Comparison of ENCODE assay signal across 8 mouse cellular contexts in genomic region chr7:3411160-3411941, GRCm38 (mm10). TPM values are rescaled to one million over a fixed set of nuclear protein-coding genes. Genes with fewer than 3 reads are reported as not detected.
DNase-seq lines count a peak whose midpoint lies in the region; ATAC-seq and TF ChIP-seq lines count a peak whose summit lies in the region.

No protein-coding gene starts in this region.

- ATAC-seq in heart, embryonic 13.5 days (ENCODE audit: extremely low read depth, insufficient number of reproducible peaks, low FRiP score, low TSS enrichment) = peak; percentile 64; the same call in 1 of the 2 replicates
- ATAC-seq in hindbrain, postnatal 0 days = peak; percentile 94
- ATAC-seq in liver, embryonic 12.5 days = peak; percentile 61
- ATAC-seq in neural tube, embryonic 14.5 days (ENCODE audit: low read depth) = peak; percentile 91
- ATAC-seq in erythroblast, adult 5-6 weeks (replicated peaks; ENCODE audit: low FRiP score, poor library complexity, severe bottlenecking) = no peak

- H3K27me3 ChIP-seq in heart, embryonic 13.5 days (replicated peaks) = peaks cover 74% of the 10 kb centered on the region
- 0 out of 2 replicates have a peak, but pooled peaks cover 15% of the 10 kb centered on the region for H3K27me3 ChIP-seq in hindbrain, postnatal 0 days (ENCODE audit: insufficient read depth, low read length)
- H3K27me3 ChIP-seq in liver, embryonic 12.5 days (replicated peaks) = peaks cover 67% of the 10 kb centered on the region
- peaks cover 26% of the 10 kb centered on the region for H3K27me3 ChIP-seq in neural tube, embryonic 14.5 days (ENCODE audit: control insufficient read depth, insufficient read depth, low read length)

- H3K9me3 ChIP-seq in heart, embryonic 13.5 days = no peaks in the 10 kb centered on the region
- no peaks in the 10 kb centered on the region for H3K9me3 ChIP-seq in hindbrain, postnatal 0 days (ENCODE audit: low read length)
- H3K9me3 ChIP-seq in liver, embryonic 12.5 days (replicated peaks) = no peaks in the 10 kb centered on the region
- H3K9me3 ChIP-seq in neural tube, embryonic 14.5 days (ENCODE audit: control insufficient read depth, low read length) = no peaks in the 10 kb centered on the region

- intact Hi-C loops in heart, postnatal 14 days (cut with DNase I) = no loop called here

- no peak overlapping the region for H3K27ac ChIP-seq in heart, embryonic 13.5 days (replicated peaks)
- H3K27ac ChIP-seq in hindbrain, postnatal 0 days = no peak overlapping the region
- H3K27ac ChIP-seq in liver, embryonic 12.5 days = no peak overlapping the region
- no peak overlapping the region for H3K27ac ChIP-seq in neural tube, embryonic 14.5 days (ENCODE audit: low read depth, low read length)

- peak overlapping the region; percentile 48 for H3K4me3 ChIP-seq in heart, embryonic 13.5 days
- peak overlapping the region; percentile 45 for H3K4me3 ChIP-seq in hindbrain, postnatal 0 days (ENCODE audit: low read length)
- peak overlapping the region; percentile 28 for H3K4me3 ChIP-seq in liver, embryonic 12.5 days
- H3K4me3 ChIP-seq in neural tube, embryonic 14.5 days (ENCODE audit: low read depth, low read length) = peak overlapping the region; percentile 31

- H3K9ac ChIP-seq in heart, embryonic 13.5 days = 0 out of 2 replicates have a peak overlapping the region, but pooled peaks have one; percentile 50
- peak overlapping the region; percentile 43; the same call in 1 of the 2 replicates for H3K9ac ChIP-seq in hindbrain, postnatal 0 days (replicated peaks; ENCODE audit: low read length)
- no peak overlapping the region for H3K9ac ChIP-seq in liver, embryonic 12.5 days
- peak overlapping the region; percentile 39; the same call in 1 of the 2 replicates for H3K9ac ChIP-seq in neural tube, embryonic 14.5 days (replicated peaks; ENCODE audit: low read depth, low read length)

- no peaks in the 10 kb centered on the region for H3K36me3 ChIP-seq in heart, embryonic 13.5 days
- no peaks in the 10 kb centered on the region for H3K36me3 ChIP-seq in hindbrain, postnatal 0 days (ENCODE audit: insufficient read depth, low read length)
- H3K36me3 ChIP-seq in liver, embryonic 12.5 days = no peaks in the 10 kb centered on the region
- H3K36me3 ChIP-seq in neural tube, embryonic 14.5 days (ENCODE audit: control insufficient read depth, insufficient read depth, low read length) = no peaks in the 10 kb centered on the region

- H3K4me2 ChIP-seq in heart, embryonic 13.5 days = peak overlapping the region; percentile 75
- H3K4me2 ChIP-seq in hindbrain, postnatal 0 days (ENCODE audit: low read depth, low read length) = peak overlapping the region; percentile 88
- H3K4me2 ChIP-seq in liver, embryonic 12.5 days = peak overlapping the region; percentile 49
- H3K4me2 ChIP-seq in neural tube, embryonic 14.5 days (ENCODE audit: low read depth, low read length) = peak overlapping the region; percentile 80

- peaks cover 20% of the 10 kb centered on the region for H3K4me1 ChIP-seq in heart, embryonic 13.5 days
- no peaks in the 10 kb centered on the region for H3K4me1 ChIP-seq in hindbrain, postnatal 0 days (ENCODE audit: insufficient read depth, low read length)
- H3K4me1 ChIP-seq in liver, embryonic 12.5 days = peaks cover 18% of the 10 kb centered on the region
- H3K4me1 ChIP-seq in neural tube, embryonic 14.5 days (ENCODE audit: control insufficient read depth, insufficient read depth, low read length) = peaks cover 8% of the 10 kb centered on the region

- TF ChIP-seq CTCF in hindbrain, postnatal 0 days (IDR thresholded peaks at IDR 0.05; ENCODE audit: low read depth) = no peak; the same call in 1 of the 2 replicates

- no peak for DNase-seq in heart, postnatal 14 days
- DNase-seq in ZHBTc4 (ENCODE audit: low read depth, low spot score) = peak; percentile 99
- DNase-seq in embryo, embryonic 9.5 days (ENCODE audit: extremely low spot score) = peak; percentile 82
- DNase-seq in hindbrain, postnatal 0 days (ENCODE audit: low spot score) = peak; percentile 88

- WGBS in heart, embryonic 13.5 days = under 1% methylated on average over 31 of the region's 33 CpGs
- WGBS in hindbrain, postnatal 0 days = 1% methylated on average over 33 of the region's 33 CpGs
- 2% methylated on average over 33 of the region's 33 CpGs for WGBS in liver, embryonic 12.5 days (ENCODE audit: insufficient replicate concordance)
- under 1% methylated on average over 33 of the region's 33 CpGs for WGBS in neural tube, embryonic 14.5 days

RNA-seq across cellular contexts. Expression of gene Cacng6, which starts 12.6 kb away (rescaled TPM):
- 16.8 and 18.3 TPM in 2 replicates for polyA plus RNA-seq in heart, embryonic 13.5 days (2015; fragmentation: Nextera tagmentation; extraction: Ambion mirVana)
- total RNA-seq in heart, postnatal 14 days (2021) = under 1 TPM; 0.72 to 0.95 TPM
- not detected in 2 replicates for total RNA-seq in hindbrain, postnatal 0 days (2014; rRNA removed)
- polyA plus RNA-seq in hindbrain, postnatal 0 days (2015; fragmentation: Nextera tagmentation; extraction: Ambion mirVana) = 0.26 and 0.28 TPM in 2 replicates
- 0.14 and 0.17 TPM in 2 replicates for polyA plus RNA-seq in liver, embryonic 12.5 days (2016; fragmentation: Nextera tagmentation; extraction: Ambion mirVana)
- polyA plus RNA-seq in neural tube, embryonic 14.5 days (2014; fragmentation: Nextera tagmentation; extraction: Ambion mirVana) = 0.29 TPM in 1 of 2 replicates, not detected in the other
- not detected in 2 replicates for total RNA-seq in erythroblast, adult 5-6 weeks (2015; ENCODE audit: low replicate concordance)
- total RNA-seq in erythroblast, adult 5-6 weeks (2017; ENCODE audit: low replicate concordance) = not detected in 2 replicates

RNA-seq across cellular contexts. Expression of gene Cacng8, which starts 20.9 kb away (rescaled TPM):
- 0.71 and 0.86 TPM in 2 replicates for polyA plus RNA-seq in heart, embryonic 13.5 days (2015; fragmentation: Nextera tagmentation; extraction: Ambion mirVana)
- not detected for total RNA-seq in heart, postnatal 14 days (2021)
- total RNA-seq in hindbrain, postnatal 0 days (2014; rRNA removed) = 36.5 and 49.0 TPM in 2 replicates
- 15.0 and 16.1 TPM in 2 replicates for polyA plus RNA-seq in hindbrain, postnatal 0 days (2015; fragmentation: Nextera tagmentation; extraction: Ambion mirVana)
- polyA plus RNA-seq in liver, embryonic 12.5 days (2016; fragmentation: Nextera tagmentation; extraction: Ambion mirVana) = 0.12 and 0.36 TPM in 2 replicates
- polyA plus RNA-seq in neural tube, embryonic 14.5 days (2014; fragmentation: Nextera tagmentation; extraction: Ambion mirVana) = 12.9 and 13.5 TPM in 2 replicates
- not detected in 2 replicates for total RNA-seq in erythroblast, adult 5-6 weeks (2015; ENCODE audit: low replicate concordance)
- total RNA-seq in erythroblast, adult 5-6 weeks (2017; ENCODE audit: low replicate concordance) = not detected in 2 replicates

Comparison
In these comparisons a context has a peak if more than half of its experiments do, and no peak if none do; other contexts are left out.
1. DNase-seq: peak in ZHBTc4 (single experiment), embryo, embryonic 9.5 days (single experiment) and hindbrain, postnatal 0 days (single experiment); none in heart, postnatal 14 days (0 of 2).
2. RNA of gene Cacng6, which starts 12.6 kb away (polyA plus RNA-seq): 16.8 to 18.3 TPM in heart, embryonic 13.5 days; 0.29 TPM in neural tube, embryonic 14.5 days, 0.26 to 0.28 TPM in hindbrain, postnatal 0 days and 0.14 to 0.17 TPM in liver, embryonic 12.5 days; every median in the first group is over 10 times any median in the second.
3. Peak in every context shown above with its lines, with median percentiles within 50 percentile points of each other: H3K4me2 ChIP-seq and H3K4me3 ChIP-seq.